Mouse (Mus musculus): ENCODE measurements around the gene Mapk13. TPM values are rescaled to one million over a fixed set of nuclear protein-coding genes. Genes with fewer than 3 reads are reported as not detected.

Mapk13 gene
- total RNA-seq (2023): not detected

DNA sequence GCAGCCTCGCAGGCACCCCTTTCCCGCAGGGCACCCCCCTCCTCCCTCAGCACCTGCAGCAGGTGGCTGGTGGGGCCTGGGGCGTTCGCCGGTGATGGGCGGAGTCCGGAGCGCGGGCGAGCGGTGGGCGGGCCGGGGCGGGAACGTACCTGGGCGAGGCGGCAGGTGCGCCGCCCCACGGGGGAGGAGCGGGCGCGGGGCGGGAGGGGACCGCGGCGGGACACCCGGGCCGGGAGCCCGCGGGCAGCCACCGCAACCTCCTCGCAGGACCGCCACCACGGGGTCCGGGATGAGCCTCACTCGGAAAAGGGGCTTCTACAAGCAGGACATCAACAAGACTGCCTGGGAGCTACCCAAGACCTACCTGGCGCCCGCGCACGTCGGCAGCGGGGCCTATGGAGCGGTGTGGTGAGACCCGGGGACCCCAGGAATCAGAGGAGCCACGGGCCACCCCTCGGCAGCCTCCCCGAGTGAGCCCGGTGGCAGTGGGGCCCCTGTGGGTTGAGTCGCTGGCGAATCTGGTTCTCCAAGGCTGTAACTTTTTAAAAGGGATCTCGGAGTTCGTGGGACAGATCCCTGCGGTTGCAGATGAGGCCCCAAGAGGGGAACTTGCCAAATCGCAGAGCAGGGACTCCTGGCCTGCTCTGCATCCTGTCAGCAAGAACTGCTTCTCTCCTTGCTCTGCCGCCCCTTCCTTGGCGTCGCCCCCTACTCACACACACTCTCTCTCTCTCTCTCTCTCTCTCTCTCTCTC is at the start of gene Mapk13:
Gene Mapk13 (plus strand): TSS at position 177 of the 754 bp plus-strand sequence.

DNA sequence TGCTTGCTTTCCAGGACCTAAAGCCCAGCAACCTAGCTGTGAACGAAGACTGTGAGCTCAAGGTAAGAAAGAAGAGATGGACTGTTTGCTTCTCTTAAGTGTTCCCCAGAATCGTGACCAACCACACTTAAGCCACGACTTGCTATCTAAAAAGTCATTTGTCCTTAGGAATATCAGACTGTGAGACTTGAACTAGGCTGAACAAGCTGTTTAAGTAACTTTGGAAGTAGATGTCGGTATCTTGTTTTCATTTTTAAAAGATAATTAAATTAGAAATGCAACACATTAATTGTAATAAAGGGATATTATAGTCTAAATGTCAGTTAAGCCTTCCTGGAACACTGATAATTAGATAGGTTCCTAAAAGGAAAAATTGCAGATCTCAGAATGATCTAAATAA is 43.3 kb upstream of the Mapk13 start, which contains the start of gene AC170998.1:
Gene AC170998.1 (plus strand): TSS at position 301 of the 400 bp plus-strand sequence.

DNA sequence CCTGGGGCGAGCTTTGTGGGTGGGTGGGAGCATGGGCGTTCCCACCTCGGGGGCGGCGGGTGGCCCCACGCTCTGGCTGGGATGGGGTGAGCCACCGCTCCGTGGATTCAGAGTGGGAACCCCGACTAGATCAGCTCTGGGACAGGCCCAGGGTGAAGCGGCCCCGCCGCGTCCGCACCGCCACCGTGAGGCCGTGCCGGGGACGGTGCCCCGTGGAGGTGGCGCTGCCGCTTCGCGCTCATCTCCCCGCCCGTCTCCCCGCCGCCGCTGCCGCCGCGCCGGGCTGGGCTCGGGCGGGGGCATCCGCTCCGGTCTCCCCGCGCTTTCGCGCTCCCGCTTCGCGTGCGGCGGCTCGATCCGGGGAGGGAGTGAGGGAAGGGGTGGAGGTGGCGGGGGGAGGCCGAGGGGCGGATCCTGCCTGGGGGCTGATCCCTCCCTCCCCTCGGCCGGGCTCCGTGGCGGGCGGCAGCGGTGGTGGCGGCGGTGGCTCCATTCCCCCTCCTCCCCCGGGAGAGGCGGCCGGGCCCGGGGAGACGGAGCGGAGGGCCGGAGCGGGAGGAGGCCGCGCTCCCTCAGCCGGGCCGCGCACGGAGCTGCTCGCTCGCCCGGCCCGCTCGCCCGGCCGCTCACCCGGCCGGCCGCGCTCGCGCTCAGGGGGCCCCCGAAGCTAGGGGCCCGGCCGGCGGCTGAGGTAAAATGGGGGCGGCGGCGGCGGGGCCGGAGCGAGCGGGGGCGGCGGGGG is 31.7 kb downstream of the Mapk13 start, which contains the start of gene Brpf3:
Gene Brpf3 (plus strand): TSS at position 420 of the 742 bp plus-strand sequence.

Other genes with a start within 250 kb of the Mapk13 start
- gene Armc12, start 238.5 kb upstream of the Mapk13 start, total RNA-seq (2023): 0.44 TPM
- gene Clpsl2, start 219.9 kb upstream of the Mapk13 start, total RNA-seq (2023): not detected
- 1.3 TPM for gene Clps, start 208.5 kb upstream of the Mapk13 start, total RNA-seq (2023)
- not detected for gene Lhfpl5, start 193.7 kb upstream of the Mapk13 start, total RNA-seq (2023)
- 330 TPM for gene Srpk1, start 146.6 kb upstream of the Mapk13 start, total RNA-seq (2023)
- 1.4 TPM for gene Slc26a8, start 79.1 kb upstream of the Mapk13 start, total RNA-seq (2023)
- 121 TPM for gene Mapk14, start 78.0 kb upstream of the Mapk13 start, total RNA-seq (2023)
- 14.3 TPM for gene AC170998.1, start 43.2 kb upstream of the Mapk13 start, total RNA-seq (2023)
- 47.1 TPM for gene Brpf3, start 31.8 kb downstream of the Mapk13 start, total RNA-seq (2023)
- gene Pnpla1, start 89.1 kb downstream of the Mapk13 start, total RNA-seq (2023): not detected
- 0.38 TPM for gene 4930539E08Rik, start 146.0 kb downstream of the Mapk13 start, total RNA-seq (2023)
- not detected for gene Pxt1, start 174.5 kb downstream of the Mapk13 start, total RNA-seq (2023)
- gene Kctd20, start 182.7 kb downstream of the Mapk13 start, total RNA-seq (2023): 58.4 TPM
- gene Stk38, start 238.7 kb downstream of the Mapk13 start, total RNA-seq (2023): 520 TPM